Mouse (Mus musculus) megakaryocyte, embryonic 14.5 days (primary cell): ENCODE measurements at regions not wholly inside any gene's neighbourhood (a gene's known extent, or its start where the extent isn't known, plus 50 kb on each side); places are given as distances from the start of the nearest gene placed in this dataset.

ENCODE experiments used
- H3K27me3 ChIP-seq: replicated peaks from 2 replicates; pipeline ENCODE3; 2012; ENCODE audit warnings: inconsistent platforms
- H3K36me3 ChIP-seq: replicated peaks from 2 replicates; pipeline ENCODE3; 2012; ENCODE audit warnings: low read length, inconsistent platforms, mixed read lengths
- H3K4me1 ChIP-seq: 2 replicates; pipeline ENCODE4 v1.6.1; 2012; ENCODE audit warnings: inconsistent platforms
- H3K4me3 ChIP-seq: replicated peaks from 2 replicates; pipeline ENCODE3; 2012; ENCODE audit warnings: moderate library complexity, mild to moderate bottlenecking, inconsistent platforms
- H3K9me3 ChIP-seq: 2 replicates; pipeline ENCODE4 v1.6.1; 2012; ENCODE audit warnings: inconsistent platforms
- FLI1 ChIP-seq: IDR thresholded peaks from 2 replicates; pipeline ENCODE4 v1.6.1; 2012; ENCODE audit warnings: low read length, inconsistent platforms, mixed read lengths
- GATA1 ChIP-seq: IDR thresholded peaks from 3 replicates; pipeline ENCODE4 v1.6.1; 2012; ENCODE audit warnings: mixed read lengths, low read length, inconsistent platforms, borderline replicate concordance

- TF ChIP-seq GATA1 (no peak), FLI1 (no peak)
- Histone ChIP-seq H3K9me3 (peaks cover 19% of the 10 kb centered on the region), H3K4me3 (no peak overlapping the region), H3K4me1 (no peaks in the 10 kb centered on the region), H3K36me3 (no peaks in the 10 kb centered on the region), H3K27me3 (no peaks in the 10 kb centered on the region)
These were observed 275.3 kb upstream of the Vstm2b start for GRCm38 (mm10) chr7:40622811-40623210.

GRCm38 (mm10) chr7:40623286-40623685 lies 274.8 kb upstream of the Vstm2b start:
- Histone ChIP-seq H3K9me3 (peaks cover 19% of the 10 kb centered on the region), H3K27me3 (no peaks in the 10 kb centered on the region), H3K4me3 (no peak overlapping the region), H3K36me3 (no peaks in the 10 kb centered on the region), H3K4me1 (no peaks in the 10 kb centered on the region)
- TF ChIP-seq GATA1 (no peak), FLI1 (no peak)

- Histone ChIP-seq H3K9me3 (no peaks in the 10 kb centered on the region), H3K4me3 (no peak overlapping the region), H3K27me3 (no peaks in the 10 kb centered on the region), H3K36me3 (no peaks in the 10 kb centered on the region), H3K4me1 (no peaks in the 10 kb centered on the region)
- TF ChIP-seq GATA1 (no peak), FLI1 (no peak)
These were observed 261.8 kb upstream of the Vstm2b start for GRCm38 (mm10) chr7:40636369-40636768.

GRCm38 (mm10) chr7:40654982-40655381 lies 243.1 kb upstream of the Vstm2b start:
- Histone ChIP-seq H3K27me3 (no peaks in the 10 kb centered on the region), H3K4me3 (peak overlapping the region; percentile 56), H3K9me3 (peaks cover 23% of the 10 kb centered on the region), H3K4me1 (no peaks in the 10 kb centered on the region), H3K36me3 (no peaks in the 10 kb centered on the region)
- TF ChIP-seq GATA1 (no peak), FLI1 (no peak)

GRCm38 (mm10) chr7:40655391-40655790 lies 242.7 kb upstream of the Vstm2b start:
- Histone ChIP-seq H3K4me3 (no peak overlapping the region), H3K9me3 (peaks cover 23% of the 10 kb centered on the region), H3K4me1 (no peaks in the 10 kb centered on the region), H3K27me3 (no peaks in the 10 kb centered on the region), H3K36me3 (no peaks in the 10 kb centered on the region)
- TF ChIP-seq GATA1 (no peak), FLI1 (no peak)

GRCm38 (mm10) chr7:40659662-40660061 lies 238.5 kb upstream of the Vstm2b start:
- Histone ChIP-seq H3K4me1 (no peaks in the 10 kb centered on the region), H3K9me3 (peaks cover 42% of the 10 kb centered on the region), H3K36me3 (no peaks in the 10 kb centered on the region), H3K27me3 (no peaks in the 10 kb centered on the region), H3K4me3 (no peak overlapping the region)
- TF ChIP-seq GATA1 (no peak), FLI1 (no peak)

- peaks cover 35% of the 10 kb centered on the region for H3K9me3 ChIP-seq
- no peaks in the 10 kb centered on the region for H3K27me3 ChIP-seq
- no peaks in the 10 kb centered on the region for H3K4me1 ChIP-seq
- no peaks in the 10 kb centered on the region for H3K36me3 ChIP-seq
- H3K4me3 ChIP-seq: no peak overlapping the region
- TF ChIP-seq GATA1 (no peak), FLI1 (no peak)
These were observed 234.3 kb upstream of the Vstm2b start for GRCm38 (mm10) chr7:40663781-40664180.

GRCm38 (mm10) chr7:40666625-40667024 lies 231.5 kb upstream of the Vstm2b start:
- no peaks in the 10 kb centered on the region for H3K4me1 ChIP-seq
- peaks cover 25% of the 10 kb centered on the region for H3K9me3 ChIP-seq
- TF ChIP-seq GATA1: no peak
- TF ChIP-seq FLI1: no peak
- no peak overlapping the region for H3K4me3 ChIP-seq
- H3K36me3 ChIP-seq: no peaks in the 10 kb centered on the region
- H3K27me3 ChIP-seq: no peaks in the 10 kb centered on the region

GRCm38 (mm10) chr7:40670401-40670800 lies 227.7 kb upstream of the Vstm2b start:
- no peaks in the 10 kb centered on the region for H3K36me3 ChIP-seq
- no peaks in the 10 kb centered on the region for H3K27me3 ChIP-seq
- no peak overlapping the region for H3K4me3 ChIP-seq
- H3K9me3 ChIP-seq: 0 out of 2 replicates have a peak, but pooled peaks cover 7% of the 10 kb centered on the region
- TF ChIP-seq FLI1: no peak
- TF ChIP-seq GATA1: no peak
- no peaks in the 10 kb centered on the region for H3K4me1 ChIP-seq

- Histone ChIP-seq H3K4me3 (no peak overlapping the region), H3K9me3 (0 out of 2 replicates have a peak, but pooled peaks cover 7% of the 10 kb centered on the region), H3K4me1 (no peaks in the 10 kb centered on the region), H3K36me3 (no peaks in the 10 kb centered on the region), H3K27me3 (no peaks in the 10 kb centered on the region)
- TF ChIP-seq FLI1 (no peak), GATA1 (no peak)
These were observed 227.1 kb upstream of the Vstm2b start for GRCm38 (mm10) chr7:40671068-40671467.

- Histone ChIP-seq H3K36me3 (no peaks in the 10 kb centered on the region), H3K9me3 (peaks cover 6% of the 10 kb centered on the region; the same call in 1 of the 2 replicates), H3K4me1 (no peaks in the 10 kb centered on the region), H3K4me3 (no peak overlapping the region), H3K27me3 (no peaks in the 10 kb centered on the region)
- no peak for TF ChIP-seq FLI1
- TF ChIP-seq GATA1: no peak
These were observed 225.8 kb upstream of the Vstm2b start for GRCm38 (mm10) chr7:40672348-40672747.
